Mouse (Mus musculus): Measurements from ENCODE around the gene Hist2h2aa2.
"Not testable (repeated sequence)": the region's sequence is repeated elsewhere in the genome, so short reads cannot be mapped to it uniquely, and the experiment has no call there.

Gene Hist2h2aa2

DNA sequence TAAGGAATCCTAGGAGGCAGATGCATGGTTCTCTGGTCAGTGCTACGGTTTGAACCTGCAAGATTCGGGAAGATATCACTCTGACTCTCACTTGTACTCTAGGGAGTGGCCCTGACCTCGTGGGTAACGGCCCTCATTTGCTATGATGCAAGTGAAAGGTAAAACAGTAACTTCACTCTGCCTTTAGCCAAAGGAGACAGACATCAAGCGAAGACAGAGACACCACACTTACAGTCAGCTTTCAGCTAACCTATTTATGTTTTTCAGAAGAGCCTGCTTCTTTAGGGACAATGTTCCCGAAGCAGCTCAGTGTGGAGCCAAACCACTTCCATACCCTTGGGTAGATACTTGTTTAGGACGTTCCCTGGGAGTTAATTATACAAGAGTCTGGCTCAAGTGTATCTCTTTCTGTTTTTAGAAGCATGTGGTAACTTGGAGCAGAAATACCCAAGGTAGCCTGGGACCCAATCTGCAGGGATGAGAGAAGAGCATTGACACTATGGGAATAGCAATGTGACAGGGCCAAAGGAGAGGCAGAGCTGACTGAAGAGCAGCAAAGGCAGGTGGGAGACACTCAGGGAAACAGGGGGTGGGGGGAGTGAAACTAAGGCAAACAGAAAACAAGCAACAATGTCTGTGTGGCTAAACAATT, 4.0 kb upstream of the Hist2h2aa2 start:
- in situ Hi-C loops (cut with MboI; ENCODE audit: unreplicated experiment in 2 of 2): no loop called here

DNA sequence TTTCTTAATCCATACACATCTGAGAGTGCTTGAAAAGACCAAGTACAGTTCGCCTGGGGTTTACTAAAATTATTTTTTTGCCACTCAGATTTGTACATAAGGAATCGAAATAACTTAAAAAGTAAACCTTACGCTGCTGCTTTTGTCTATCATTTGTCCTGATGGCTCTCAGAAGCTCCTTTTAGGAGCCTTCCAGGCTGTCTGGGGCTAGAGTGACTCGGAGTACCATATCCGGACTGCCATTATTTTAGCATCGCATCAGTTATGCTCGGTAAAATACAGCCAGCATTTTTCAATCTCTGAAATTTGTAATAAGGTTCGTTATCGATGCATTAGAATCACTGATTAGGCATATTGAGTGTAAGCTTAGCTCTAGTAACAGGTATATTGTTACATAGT, 722 bp upstream of the Hist2h2aa2 start:
- in situ Hi-C loops (cut with MboI; ENCODE audit: unreplicated experiment in 2 of 2): no loop called here

GRCm38 (mm10) chr3:96238954-96239793, 902 bp downstream of the Hist2h2aa2 start, which contains the start of gene Hist2h3c2:
Gene Hist2h3c2, minus strand, starts transcription at chr3:96239127.
- in situ Hi-C loops (cut with MboI; ENCODE audit: unreplicated experiment in 2 of 2): not testable (repeated sequence)

DNA sequence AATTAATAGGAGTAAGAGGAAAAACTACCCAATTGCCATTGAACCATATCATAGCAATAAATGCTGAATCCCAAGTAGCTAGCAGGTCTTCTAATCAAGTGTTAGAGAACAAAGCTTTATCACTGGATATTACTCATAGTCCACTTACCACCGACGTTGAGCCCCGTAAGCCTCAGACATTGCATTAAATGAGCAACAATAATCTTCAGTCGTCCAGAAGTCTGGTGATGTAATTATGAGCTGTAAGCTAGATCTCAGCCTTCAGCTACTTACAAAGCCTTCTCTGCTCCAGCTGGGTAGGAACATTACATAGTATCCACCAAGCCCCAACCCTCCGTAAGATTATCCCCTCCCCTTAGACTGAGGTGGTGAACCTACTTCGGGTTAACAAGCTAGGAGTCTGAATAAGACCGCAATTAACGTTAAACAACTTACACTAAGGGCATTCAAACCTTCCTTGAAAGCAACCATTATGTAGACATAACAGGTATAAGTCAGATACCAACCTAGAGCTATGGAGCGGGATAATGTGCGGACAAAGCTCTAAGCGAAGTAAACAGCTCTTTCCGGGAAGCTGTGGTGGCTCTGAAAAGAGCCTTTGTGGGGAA, 2.1 kb downstream of the Hist2h2aa2 start:
- in situ Hi-C loops (cut with MboI; ENCODE audit: unreplicated experiment in 2 of 2): no loop called here

DNA sequence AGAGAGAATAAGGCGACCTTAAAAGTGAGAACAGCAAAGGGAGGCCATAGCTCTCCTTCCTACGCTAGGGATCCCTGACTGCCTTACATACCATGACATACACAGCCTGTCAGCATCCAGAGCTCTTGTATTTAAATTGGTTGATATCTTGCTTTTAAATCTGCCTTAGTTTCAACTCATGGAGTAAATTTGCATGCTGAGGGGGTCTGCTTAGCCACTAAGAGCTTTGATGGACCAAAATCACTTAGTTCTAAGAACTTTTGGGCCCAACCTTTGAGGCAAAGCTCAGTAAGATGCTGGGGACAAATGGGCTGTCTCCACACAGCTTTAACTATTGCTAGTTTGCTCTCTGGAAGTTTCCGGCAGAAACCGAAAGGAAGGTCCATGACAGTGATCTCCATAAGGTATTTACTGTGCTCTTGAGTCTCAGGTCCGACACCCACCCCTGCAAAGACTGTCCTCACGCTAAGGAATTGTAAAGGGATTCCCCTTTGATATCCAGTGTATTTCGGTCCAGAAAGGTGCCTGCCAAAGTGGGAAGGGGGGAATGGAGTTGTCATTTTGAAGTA, 2.7 kb downstream of the Hist2h2aa2 start:
- in situ Hi-C loops (cut with MboI; ENCODE audit: unreplicated experiment in 2 of 2): no loop called here

- in situ Hi-C loops (cut with MboI; ENCODE audit: unreplicated experiment in 2 of 2): no loop called here
Measured at GRCm38 (mm10) chr3:96236834-96237334, 3.2 kb downstream of the Hist2h2aa2 start.

GRCm38 (mm10) chr3:96235836-96236235, 4.2 kb downstream of the Hist2h2aa2 start:
- in situ Hi-C loops (cut with MboI; ENCODE audit: unreplicated experiment in 2 of 2): no loop called here

GRCm38 (mm10) chr3:96234914-96235313, 5.2 kb downstream of the Hist2h2aa2 start:
- in situ Hi-C loops (cut with MboI; ENCODE audit: unreplicated experiment in 2 of 2): no loop called here

GRCm38 (mm10) chr3:96231758-96232120, 8.3 kb downstream of the Hist2h2aa2 start:
- in situ Hi-C loops (cut with MboI; ENCODE audit: unreplicated experiment in 2 of 2): no loop called here

- in situ Hi-C loops (cut with MboI; ENCODE audit: unreplicated experiment in 2 of 2): no loop called here
Measured at GRCm38 (mm10) chr3:96230910-96231757, 8.9 kb downstream of the Hist2h2aa2 start.

- in situ Hi-C loops (cut with MboI; ENCODE audit: unreplicated experiment in 2 of 2): no loop called here
Measured at GRCm38 (mm10) chr3:96230404-96230803, 9.7 kb downstream of the Hist2h2aa2 start.

DNA sequence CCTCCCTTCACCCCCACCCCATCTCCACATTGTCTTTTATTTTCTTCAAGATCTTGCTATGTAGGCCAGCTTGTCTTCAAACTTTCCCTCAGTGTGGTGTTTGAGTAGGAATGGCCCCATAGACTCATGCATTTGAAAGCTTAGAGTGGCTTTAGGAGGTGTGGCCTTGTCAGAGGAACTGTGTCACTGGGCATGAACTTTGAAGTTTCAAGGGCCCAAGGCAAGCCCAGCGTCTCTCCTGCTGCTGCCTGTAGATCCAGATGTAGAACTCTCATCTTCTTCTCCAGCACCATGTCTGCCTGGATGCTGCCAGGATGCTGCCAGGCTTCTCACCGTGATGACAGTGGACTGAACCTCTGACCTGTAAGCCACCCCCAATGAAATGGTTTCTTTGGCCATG, 11.2 kb downstream of the Hist2h2aa2 start:
- in situ Hi-C loops (cut with MboI; ENCODE audit: unreplicated experiment in 2 of 2): loop anchor here in 1 of 2 experiments (5.0 kb wide), 1 partner anchor 38 kb away; the partner anchor contains the start of genes Hist2h2bb and Hist2h3b

GRCm38 (mm10) chr3:96226695-96227648, 13.1 kb downstream of the Hist2h2aa2 start:
- in situ Hi-C loops (cut with MboI; ENCODE audit: unreplicated experiment in 2 of 2): loop anchor here in 1 of 2 experiments (5.0 kb wide), 1 partner anchor 40 kb away; the partner anchor contains the start of genes Hist2h2bb and Hist2h3b

- in situ Hi-C loops (cut with MboI; ENCODE audit: unreplicated experiment in 2 of 2): loop anchor here in 1 of 2 experiments (5.0 kb wide), 1 partner anchor 42 kb away; the partner anchor contains the start of genes Hist2h2bb and Hist2h3b
Measured at GRCm38 (mm10) chr3:96225421-96225820, 14.7 kb downstream of the Hist2h2aa2 start.

DNA sequence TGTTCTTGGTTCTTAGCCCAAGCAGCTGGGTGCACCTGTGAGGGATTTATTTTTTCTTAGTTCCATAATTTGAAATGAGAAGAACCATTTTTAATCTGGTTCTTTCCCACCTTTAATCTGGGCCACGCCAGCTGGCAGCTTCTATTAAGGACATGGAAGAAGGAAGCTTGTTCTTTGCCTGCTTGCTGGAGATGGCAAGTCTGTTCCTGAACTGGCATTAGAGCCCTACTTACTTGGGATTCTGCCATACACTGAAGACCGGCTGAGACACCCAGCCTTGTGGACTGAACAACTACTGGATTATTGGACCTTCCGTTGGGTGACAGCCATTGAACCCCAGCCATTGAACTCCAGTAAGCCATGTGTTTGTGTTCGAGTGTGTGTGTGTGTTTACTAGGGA, 17.3 kb downstream of the Hist2h2aa2 start:
- in situ Hi-C loops (cut with MboI; ENCODE audit: unreplicated experiment in 2 of 2): no loop called here

DNA sequence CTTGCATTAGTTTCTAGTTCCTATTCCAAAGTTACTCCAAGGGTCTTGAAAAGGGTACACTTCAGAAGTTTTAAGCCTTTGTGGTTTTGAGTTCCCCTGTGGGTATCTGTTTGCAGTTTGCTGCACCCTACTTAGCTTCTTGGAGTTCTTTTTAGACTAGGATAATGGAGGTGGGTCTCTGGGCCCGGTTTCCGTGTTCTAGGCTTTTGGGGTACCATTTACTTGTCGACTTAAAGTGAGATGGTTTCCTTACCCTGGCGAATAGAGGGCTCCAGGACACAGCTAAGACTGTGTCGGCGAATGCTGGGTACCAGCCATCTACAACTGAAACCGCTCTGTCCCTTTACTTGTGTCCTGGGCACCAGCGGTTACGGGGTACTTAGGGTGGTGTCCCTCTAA, 18.4 kb downstream of the Hist2h2aa2 start:
- in situ Hi-C loops (cut with MboI; ENCODE audit: unreplicated experiment in 2 of 2): no loop called here

- in situ Hi-C loops (cut with MboI; ENCODE audit: unreplicated experiment in 2 of 2): no loop called here
Measured at GRCm38 (mm10) chr3:96220765-96221639, 19.1 kb downstream of the Hist2h2aa2 start, which contains the start of the genes Hist2h2ac and Hist2h2be. Gene Hist2h2ac, minus strand, starts transcription at chr3:96220880. Gene Hist2h2be, plus strand, starts transcription at chr3:96221119.
